Mouse (Mus musculus): Measurements from ENCODE around the gene Krt33a.

The Krt33a gene

GRCm38 (mm10) chr11:100016112-100016511, at the start of gene Krt33a:
TSS of gene Krt33a (minus strand) at chr11:100016212.
- DNase-seq (ENCODE audit: low spot score) = no peak

- DNase-seq (ENCODE audit: low spot score) = no peak
Measured at GRCm38 (mm10) chr11:100058875-100059274, 42.9 kb upstream of the Krt33a start.

GRCm38 (mm10) chr11:100055686-100056655, 40.0 kb upstream of the Krt33a start:
- no peak for DNase-seq (ENCODE audit: low spot score)

- DNase-seq (ENCODE audit: low spot score) = no peak
Measured at GRCm38 (mm10) chr11:100050451-100050850, 34.4 kb upstream of the Krt33a start, which contains the start of gene Krt31. TSS of gene Krt31 (minus strand) at chr11:100050551.

GRCm38 (mm10) chr11:100047193-100047592, 31.2 kb upstream of the Krt33a start:
- DNase-seq (ENCODE audit: low spot score) = no peak

- no peak for DNase-seq (ENCODE audit: low spot score)
Measured at GRCm38 (mm10) chr11:100046303-100046866, 30.4 kb upstream of the Krt33a start.

- no peak for DNase-seq (ENCODE audit: low spot score)
Measured at GRCm38 (mm10) chr11:100041454-100041853, 25.4 kb upstream of the Krt33a start, which contains the start of gene Krt34. TSS of gene Krt34 (minus strand) at chr11:100041554.

GRCm38 (mm10) chr11:100029768-100030167, 13.8 kb upstream of the Krt33a start, which contains the start of gene Krt33b:
TSS of gene Krt33b (minus strand) at chr11:100029868.
- no peak for DNase-seq (ENCODE audit: low spot score)

GRCm38 (mm10) chr11:100021438-100021837, 5.4 kb upstream of the Krt33a start:
- DNase-seq (ENCODE audit: low spot score) = no peak

- DNase-seq (ENCODE audit: low spot score) = no peak
Measured at GRCm38 (mm10) chr11:100019466-100019865, 3.5 kb upstream of the Krt33a start.

GRCm38 (mm10) chr11:100013691-100014171, 2.3 kb downstream of the Krt33a start:
- no peak for DNase-seq (ENCODE audit: low spot score)

- DNase-seq (ENCODE audit: low spot score) = no peak
Measured at GRCm38 (mm10) chr11:100010682-100011081, 5.3 kb downstream of the Krt33a start.

GRCm38 (mm10) chr11:100008336-100008735, 7.7 kb downstream of the Krt33a start:
- no peak for DNase-seq (ENCODE audit: low spot score)

GRCm38 (mm10) chr11:100006624-100007023, 9.4 kb downstream of the Krt33a start:
- no peak for DNase-seq (ENCODE audit: low spot score)

- no peak for DNase-seq (ENCODE audit: low spot score)
Measured at GRCm38 (mm10) chr11:100005905-100006304, 10.1 kb downstream of the Krt33a start.

- peak; percentile 13 for DNase-seq (ENCODE audit: low spot score)
Measured at GRCm38 (mm10) chr11:100004846-100005245, 11.2 kb downstream of the Krt33a start.

- DNase-seq (ENCODE audit: low spot score) = no peak
Measured at GRCm38 (mm10) chr11:99999091-99999490, 16.9 kb downstream of the Krt33a start.

- no peak for DNase-seq (ENCODE audit: low spot score)
Measured at GRCm38 (mm10) chr11:99994384-99994661, 21.7 kb downstream of the Krt33a start.

- no peak for DNase-seq (ENCODE audit: low spot score)
Measured at GRCm38 (mm10) chr11:99993620-99994383, 22.2 kb downstream of the Krt33a start, which contains the start of gene Krtap17-1. TSS of gene Krtap17-1 (minus strand) at chr11:99993994.

GRCm38 (mm10) chr11:99990571-99990970, 25.4 kb downstream of the Krt33a start:
- DNase-seq (ENCODE audit: low spot score) = no peak

GRCm38 (mm10) chr11:99989881-99990405, 26.1 kb downstream of the Krt33a start:
- DNase-seq (ENCODE audit: low spot score) = no peak

- DNase-seq (ENCODE audit: low spot score) = no peak
Measured at GRCm38 (mm10) chr11:99988530-99988929, 27.5 kb downstream of the Krt33a start.
